Mouse (Mus musculus) CH12.LX (cell line): Measurements from ENCODE around the gene Chst5. TPM values are rescaled to one million over a fixed set of nuclear protein-coding genes. Genes with fewer than 3 reads are reported as not detected.
A peak's percentile ranks its signal among the peaks of the same experiment; 100 is the strongest.

Experiments used
- DNase-seq: peaks from one replicate; pipeline ENCODE4 v3.0.0-alpha.2; 2013; ENCODE audit errors: extremely low read depth
- H3K27ac ChIP-seq: 2 replicates; pipeline ENCODE4 v1.5.1; 2012; ENCODE audit warnings: low read depth, mild to moderate bottlenecking, control low read depth, moderate library complexity; ENCODE audit not compliant: insufficient read depth
- H3K27me3 ChIP-seq: replicated peaks from 2 replicates; pipeline ENCODE3; 2012; ENCODE audit warnings: inconsistent platforms
- H3K36me3 ChIP-seq, 2 experiments: replicated peaks in 1 of 2; 2 replicates each; pipeline versions ENCODE3 to v1.6.1; 2012; ENCODE audit warnings: inconsistent platforms in 1 of 2, low read length in 1 of 2, mild to moderate bottlenecking in 1 of 2, mixed read lengths in 1 of 2, moderate library complexity in 1 of 2; ENCODE audit not compliant: control insufficient read depth in 1 of 2, insufficient read depth in 1 of 2
- H3K4me1 ChIP-seq, 2 experiments: 2 replicates each; pipeline ENCODE4 v1.6.1; 2012; ENCODE audit warnings: inconsistent platforms in 1 of 2, moderate library complexity in 1 of 2; ENCODE audit not compliant: insufficient read depth in 2 of 2, control insufficient read depth in 1 of 2
- H3K4me2 ChIP-seq: 2 replicates; pipeline ENCODE4 v1.6.1; 2012; ENCODE audit warnings: low read depth, mild to moderate bottlenecking, control low read depth; ENCODE audit not compliant: poor library complexity, insufficient read depth, severe bottlenecking
- H3K4me3 ChIP-seq, 3 experiments: fragments of 150-350 bp in 1 of 3; sonication (generic) in 1 of 3; replicated peaks in 1 of 3; 2 replicates each; pipeline versions ENCODE3 to v1.5.1; 2011 to 2012; ENCODE audit warnings: low read depth in 2 of 3, low read length in 2 of 3, mild to moderate bottlenecking in 2 of 3, moderate library complexity in 2 of 3, control low read depth in 1 of 3, improper control_type of control experiment in 1 of 3, inconsistent platforms in 1 of 3, mixed read lengths in 1 of 3; ENCODE audit not compliant: poor library complexity in 1 of 3
- H3K79me2 ChIP-seq: replicated peaks from 2 replicates; pipeline ENCODE4 v1.6.1; 2012; ENCODE audit warnings: mild to moderate bottlenecking, moderate library complexity; ENCODE audit not compliant: control insufficient read depth, poor library complexity, insufficient read depth, severe bottlenecking; ENCODE audit errors: extremely low read depth
- H3K9ac ChIP-seq: 2 replicates; pipeline ENCODE4 v1.6.1; 2012; ENCODE audit warnings: low read depth, mild to moderate bottlenecking, control low read depth, moderate library complexity; ENCODE audit not compliant: insufficient read depth
- H3K9me3 ChIP-seq: replicated peaks from 2 replicates; pipeline ENCODE3; 2012; ENCODE audit warnings: low read length, inconsistent platforms, mixed read lengths
- BHLHE40 ChIP-seq: IDR thresholded peaks from 2 replicates; pipeline ENCODE4 v1.6.1; 2011; ENCODE audit warnings: mild to moderate bottlenecking, low read depth, low read length, improper control_type of control experiment
- CHD2 ChIP-seq: IDR thresholded peaks from 2 replicates; pipeline ENCODE4 v1.6.1; 2011; ENCODE audit warnings: low read length, improper control_type of control experiment
- CTCF ChIP-seq, 2 experiments: IDR thresholded peaks in 1 of 2; conservative IDR thresholded peaks in 1 of 2; 2 replicates each; pipeline ENCODE4 v1.5.1; 2011 to 2012; ENCODE audit warnings: low read depth in 2 of 2, low read length in 2 of 2, improper control_type of control experiment in 1 of 2, inconsistent platforms in 1 of 2, mild to moderate bottlenecking in 1 of 2, moderate library complexity in 1 of 2
- ELF1 ChIP-seq: IDR thresholded peaks from 2 replicates; pipeline ENCODE4 v1.6.1; 2014; ENCODE audit warnings: low read depth, mild to moderate bottlenecking, inconsistent platforms, low read length, improper control_type of control experiment
- EP300 ChIP-seq: IDR thresholded peaks from 2 replicates; pipeline ENCODE4 v1.6.1; 2011; ENCODE audit warnings: low read length, improper control_type of control experiment
- ETS1 ChIP-seq: conservative IDR thresholded peaks from 2 replicates; pipeline ENCODE4 v1.6.1; 2012; ENCODE audit warnings: low read depth, mild to moderate bottlenecking, inconsistent platforms, low read length, improper control_type of control experiment, moderate library complexity
- GABPA ChIP-seq: IDR thresholded peaks from 2 replicates; pipeline ENCODE4 v1.6.1; 2012; ENCODE audit warnings: low read depth, low read length, improper control_type of control experiment, inconsistent platforms; ENCODE audit not compliant: insufficient replicate concordance
- HCFC1 ChIP-seq: IDR thresholded peaks from 2 replicates; pipeline ENCODE4 v1.6.1; 2012; ENCODE audit warnings: low read depth, mild to moderate bottlenecking, inconsistent platforms, low read length, improper control_type of control experiment
- JUN ChIP-seq: IDR thresholded peaks from 2 replicates; pipeline ENCODE4 v1.6.1; 2011; ENCODE audit warnings: low read depth, mild to moderate bottlenecking, low read length, improper control_type of control experiment, moderate library complexity; ENCODE audit not compliant: insufficient read depth
- MAFK ChIP-seq: IDR thresholded peaks from 2 replicates; pipeline ENCODE4 v1.6.1; 2011; ENCODE audit warnings: low read length, improper control_type of control experiment; ENCODE audit not compliant: insufficient replicate concordance
- MAX ChIP-seq: IDR thresholded peaks from 2 replicates; pipeline ENCODE4 v1.6.1; 2011; ENCODE audit warnings: low read length, improper control_type of control experiment
- MEF2A ChIP-seq: IDR thresholded peaks from 2 replicates; pipeline ENCODE4 v1.6.1; 2014; ENCODE audit warnings: low read depth, mild to moderate bottlenecking, inconsistent platforms, low read length, improper control_type of control experiment, borderline replicate concordance
- MXI1 ChIP-seq: IDR thresholded peaks from 2 replicates; pipeline ENCODE4 v1.6.1; 2011; ENCODE audit warnings: mild to moderate bottlenecking, low read depth, low read length, improper control_type of control experiment
- PAX5 ChIP-seq: IDR thresholded peaks from 2 replicates; pipeline ENCODE4 v1.6.1; 2012; ENCODE audit warnings: low read length, inconsistent platforms, mixed read lengths
- RAD21 ChIP-seq: IDR thresholded peaks from 2 replicates; pipeline ENCODE4 v1.6.1; 2011; ENCODE audit warnings: low read depth, mild to moderate bottlenecking, low read length, improper control_type of control experiment, moderate library complexity
- SMC3 ChIP-seq: IDR thresholded peaks from 2 replicates; pipeline ENCODE4 v1.6.1; 2011; ENCODE audit warnings: low read depth, low read length, improper control_type of control experiment
- TBP ChIP-seq: conservative IDR thresholded peaks from 2 replicates; pipeline ENCODE4 v1.6.1; 2011; ENCODE audit warnings: low read depth, low read length, improper control_type of control experiment
- TCF12 ChIP-seq: IDR thresholded peaks from 2 replicates; pipeline ENCODE4 v1.6.1; 2014; ENCODE audit warnings: low read depth, mild to moderate bottlenecking, inconsistent platforms, low read length, improper control_type of control experiment
- UBTF ChIP-seq: IDR thresholded peaks from 2 replicates; pipeline ENCODE4 v1.6.1; 2012; ENCODE audit warnings: low read depth, mild to moderate bottlenecking, inconsistent platforms, low read length, improper control_type of control experiment, moderate library complexity
- ZKSCAN1 ChIP-seq: IDR thresholded peaks from 2 replicates; pipeline ENCODE4 v1.6.1; 2012; ENCODE audit warnings: low read depth, inconsistent platforms, low read length, improper control_type of control experiment, borderline replicate concordance
- ZMIZ1 ChIP-seq: IDR thresholded peaks from 2 replicates; pipeline ENCODE4 v1.6.1; 2012; ENCODE audit warnings: low read depth, mild to moderate bottlenecking, inconsistent platforms, low read length, improper control_type of control experiment
- dilution Hi-C: fragments of 300-500 bp; cut with MboI; formaldehyde crosslinking; loops from 2 replicates; pipeline ENCODE4 v1.14.3; 2020; ENCODE audit warnings: low sequenced_read_pairs; ENCODE audit not compliant: extremely low pct_unique_long_range_greater_than_20kb, extremely low pct_ligation_motif_present
- in situ Hi-C: fragments of 300-500 bp; cut with MboI; formaldehyde crosslinking; loops from 3 replicates; pipeline ENCODE4 v1.14.3; 2019; ENCODE audit warnings: low sequenced_read_pairs, low pct_ligation_motif_present, low pct_unique_long_range_greater_than_20kb, mixed read lengths
- polyA plus RNA-seq: library from polyadenylated mRNA; unstranded; fragments of >175 nt; gene quantifications from 2 replicates; pipeline ENCODE4 v1.2.1, GENCODE M21; 2012; ENCODE audit warnings: low read depth; ENCODE audit not compliant: insufficient read length
- total RNA-seq, 2 experiments: library from RNA; depleted of rRNA; stranded (reverse); fragments of 300-350 nt in 1 of 2; fragments of >200 nt in 1 of 2; gene quantifications; 2 replicates each; pipeline ENCODE4 v1.2.3; 2012 to 2014

The Chst5 gene
- total and polyA plus RNA-seq, 3 experiments = not detected

DNA sequence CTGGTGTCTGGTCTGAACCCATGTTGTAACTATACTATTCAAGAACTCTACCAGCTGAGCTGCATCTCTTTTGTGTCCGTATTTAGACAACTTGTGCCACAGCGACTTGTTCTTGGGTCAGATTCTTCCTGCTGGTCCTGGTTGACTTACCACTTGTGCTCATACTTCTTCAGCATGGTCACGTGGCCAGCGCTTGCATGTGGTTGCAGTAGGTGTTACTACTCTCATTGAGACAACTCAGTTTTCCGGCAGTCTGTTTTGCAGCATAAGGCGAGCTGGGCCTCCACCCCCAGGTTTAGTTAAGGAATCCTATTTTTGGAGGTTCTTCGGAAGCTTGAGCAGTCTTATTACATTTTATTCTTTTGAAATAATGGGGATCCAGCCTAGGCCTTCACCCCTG, 41.1 kb upstream of the Chst5 start:
- H3K27me3 ChIP-seq = no peaks in the 10 kb centered on the region
- H3K4me2 ChIP-seq = no peak overlapping the region
- in situ Hi-C loops = no loop called here
- H3K79me2 ChIP-seq = no peaks in the 10 kb centered on the region
- no peak overlapping the region for H3K9ac ChIP-seq
- TF ChIP-seq TCF12 = no peak
- no peak for TF ChIP-seq UBTF
- TF ChIP-seq SMC3 = no peak
- TF ChIP-seq RAD21 = no peak
- TF ChIP-seq ELF1 = no peak
- no peak for TF ChIP-seq MAFK
- no peak for TF ChIP-seq GABPA
- TF ChIP-seq ZKSCAN1 = no peak
- TF ChIP-seq ZMIZ1 = no peak
- TF ChIP-seq BHLHE40 = no peak
- TF ChIP-seq CTCF (conservative IDR thresholded peaks at IDR 0.05 in 1 of 2, IDR thresholded peaks at IDR 0.05 in 1 of 2; ENCODE audit: low read depth in 2 of 2, low read length in 2 of 2) = no peak
- TF ChIP-seq, all 38 proteins: peak for 0
- H3K4me1 ChIP-seq = peaks cover 11 to 48% of the 10 kb centered on the region in 2 experiments
- dilution Hi-C loops = no loop called here
- no peak overlapping the region for H3K27ac ChIP-seq
- H3K4me3 ChIP-seq = no peak overlapping the region
- DNase-seq = no peak
- peaks cover 51 to 73% of the 10 kb centered on the region in 2 experiments for H3K36me3 ChIP-seq
- no peaks in the 10 kb centered on the region for H3K9me3 ChIP-seq

DNA sequence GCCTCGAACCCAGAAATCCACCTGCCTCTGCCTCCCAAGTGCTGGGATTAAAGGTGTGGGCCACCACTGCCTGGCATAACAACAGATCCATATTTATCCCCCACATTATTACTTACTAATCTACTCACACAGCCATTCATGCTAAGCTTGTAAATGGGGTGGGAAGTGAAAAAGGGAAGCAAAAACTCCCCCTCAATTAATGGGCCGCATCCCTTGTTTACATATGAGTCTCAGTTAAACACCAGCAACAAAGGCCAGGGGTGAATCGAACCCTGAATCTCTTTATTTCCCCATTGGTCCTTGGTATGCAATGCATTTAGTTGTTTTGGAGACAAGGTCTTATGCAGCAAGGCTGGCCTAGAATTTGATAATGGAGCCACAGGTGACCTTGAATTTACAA, 40.6 kb upstream of the Chst5 start:
- H3K4me2 ChIP-seq = no peak overlapping the region
- H3K36me3 ChIP-seq = peaks cover 49 to 75% of the 10 kb centered on the region in 2 experiments

DNA sequence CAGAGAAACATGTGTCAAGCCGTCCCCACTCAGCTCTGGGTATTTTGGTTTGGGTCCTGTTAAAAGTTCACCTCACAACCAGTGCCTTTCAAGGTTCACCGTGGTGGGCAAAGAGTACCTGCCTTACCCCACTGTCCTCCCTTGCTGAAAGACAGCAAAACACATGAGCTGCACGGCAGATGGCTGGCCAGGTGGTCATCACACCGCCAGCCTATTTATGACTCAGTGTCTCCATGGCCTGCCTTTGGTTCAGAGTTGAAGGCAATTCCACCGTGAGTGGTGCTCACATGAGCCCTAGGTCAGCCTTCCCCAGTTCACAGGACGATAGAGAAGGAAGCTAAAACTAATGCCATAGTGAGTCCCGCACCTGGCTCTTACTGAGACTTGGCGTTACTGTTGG, 37.7 kb upstream of the Chst5 start:
- Histone ChIP-seq H3K9me3 (no peaks in the 10 kb centered on the region), H3K27ac (peak overlapping the region; percentile 38; the same call in 1 of the 2 replicates), H3K27me3 (no peaks in the 10 kb centered on the region), H3K79me2 (no peaks in the 10 kb centered on the region), H3K36me3 (peaks cover 43 to 75% of the 10 kb centered on the region in 2 experiments), H3K9ac (no peak overlapping the region), H3K4me2 (no peak overlapping the region), H3K4me1 (peaks cover 11 to 52% of the 10 kb centered on the region in 2 experiments), H3K4me3 (no peak overlapping the region)
- TF ChIP-seq JUN (no peak), CHD2 (no peak), EP300 (no peak), ZMIZ1 (no peak), RAD21 (no peak), CTCF (conservative IDR thresholded peaks at IDR 0.05 in 1 of 2, IDR thresholded peaks at IDR 0.05 in 1 of 2; ENCODE audit: low read depth in 2 of 2, low read length in 2 of 2) (no peak), ELF1 (no peak), ETS1 (0 out of 2 replicates have a peak, but pooled peaks have one; percentile 9), TBP (no peak), HCFC1 (no peak), MAX (no peak), BHLHE40 (peak; percentile 24; the same call in 1 of the 2 replicates), MXI1 (no peak), MEF2A (no peak)
- dilution Hi-C loops = no loop called here
- no peak for DNase-seq
- in situ Hi-C loops = loop anchor here (5.0 kb wide), 1 partner anchor 34 kb away; no protein-coding TSS in a partner anchor

More for the DNA sequence above, 40.6 kb upstream of the Chst5 start:
- in situ Hi-C loops = no loop called here
- no peaks in the 10 kb centered on the region for H3K27me3 ChIP-seq
- H3K79me2 ChIP-seq = no peaks in the 10 kb centered on the region
- no peak for TF ChIP-seq PAX5
- no peak overlapping the region for H3K4me3 ChIP-seq
- H3K4me1 ChIP-seq = peaks cover 11 to 49% of the 10 kb centered on the region in 2 experiments
- H3K9ac ChIP-seq = no peak overlapping the region
- no peaks in the 10 kb centered on the region for H3K9me3 ChIP-seq
- no peak overlapping the region for H3K27ac ChIP-seq
- DNase-seq = no peak
- dilution Hi-C loops = no loop called here
